Mouse (Mus musculus) testis, adult 2 months (tissue): ENCODE data around the gene Rasa2.

Experiments
- CTCF ChIP-seq: fragments of 200-500 bp; IDR thresholded peaks from 2 replicates; pipeline ENCODE4 v1.5.1; 2012; ENCODE audit warnings: low read depth, mild to moderate bottlenecking, inconsistent platforms, low read length, moderate library complexity; ENCODE audit not compliant: control insufficient read depth, insufficient read depth, insufficient replicate concordance
- POLR2A ChIP-seq: fragments of 200-500 bp; IDR thresholded peaks from 2 replicates; pipeline ENCODE4 v1.6.1; 2012; ENCODE audit warnings: low read depth, mild to moderate bottlenecking, inconsistent platforms, low read length, moderate library complexity; ENCODE audit not compliant: control insufficient read depth

DNA sequence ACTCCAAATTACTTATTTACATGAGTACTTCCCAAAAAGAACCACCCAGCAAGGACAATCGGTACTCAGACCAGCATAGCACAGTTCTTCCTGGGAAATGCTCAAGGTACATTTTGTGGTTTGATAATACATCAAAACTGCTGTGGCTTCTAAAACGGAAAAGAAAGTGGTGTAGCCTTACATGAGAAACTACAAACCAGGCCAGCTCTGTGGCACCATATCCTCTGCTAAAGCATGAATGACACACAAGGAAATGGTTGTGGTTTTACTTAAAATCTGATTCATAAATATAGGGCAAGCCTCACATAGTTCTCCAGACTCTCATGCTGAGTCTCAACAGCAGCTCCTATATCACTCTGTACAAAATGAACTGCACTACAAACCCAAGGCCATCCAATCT lies 48.3 kb downstream of the Rasa2 start:
- no peak for TF ChIP-seq POLR2A
- TF ChIP-seq CTCF, result no peak
